Mouse (Mus musculus) gastrocnemius, postnatal 10 days (tissue): ENCODE measurements around the gene Gm20388. TPM values are rescaled to one million over a fixed set of nuclear protein-coding genes. Genes with fewer than 3 reads are reported as not detected.

Experiments
- DNase-seq: peaks from one replicate; pipeline ENCODE4 v3.0.0; 2021; ENCODE audit warnings: mixed read lengths
- total RNA-seq, 2 experiments: library from RNA; stranded (reverse); gene quantifications; 2 replicates each; pipeline ENCODE4 v1.2.3; 2021

Gm20388 gene
- total RNA-seq, 2 experiments from 2014 or later = 2.9 to 6.0 TPM

DNA sequence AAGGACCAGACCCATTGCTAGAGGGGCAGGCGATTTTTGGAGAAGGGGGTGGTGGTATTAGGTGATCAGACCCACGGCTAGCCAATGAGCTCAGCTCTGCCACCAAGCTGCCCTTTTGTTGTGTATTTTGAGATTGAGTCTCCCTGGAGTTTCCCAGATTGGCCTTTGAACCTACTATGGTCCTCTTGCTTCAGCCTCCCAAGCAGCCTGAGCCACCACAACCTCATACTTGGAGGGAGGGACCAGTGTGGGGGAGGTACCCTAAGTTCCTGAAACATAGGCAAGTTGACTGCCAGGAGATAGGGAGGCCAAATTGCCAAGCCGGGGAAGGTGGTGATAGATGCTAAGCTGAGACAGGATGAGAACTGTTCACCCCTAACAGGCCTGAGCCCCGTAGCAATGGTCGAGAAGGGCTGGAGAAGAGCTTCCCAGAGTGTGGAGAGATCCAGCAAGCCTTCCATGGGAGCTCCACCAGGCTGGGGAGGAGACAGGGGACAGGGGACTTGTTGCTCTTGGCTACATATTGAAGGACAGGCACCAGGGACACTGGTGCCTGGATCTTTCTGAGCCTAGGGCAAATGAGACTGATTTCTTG, 600.3 kb downstream of the Gm20388 start:
- no peak for DNase-seq

DNA sequence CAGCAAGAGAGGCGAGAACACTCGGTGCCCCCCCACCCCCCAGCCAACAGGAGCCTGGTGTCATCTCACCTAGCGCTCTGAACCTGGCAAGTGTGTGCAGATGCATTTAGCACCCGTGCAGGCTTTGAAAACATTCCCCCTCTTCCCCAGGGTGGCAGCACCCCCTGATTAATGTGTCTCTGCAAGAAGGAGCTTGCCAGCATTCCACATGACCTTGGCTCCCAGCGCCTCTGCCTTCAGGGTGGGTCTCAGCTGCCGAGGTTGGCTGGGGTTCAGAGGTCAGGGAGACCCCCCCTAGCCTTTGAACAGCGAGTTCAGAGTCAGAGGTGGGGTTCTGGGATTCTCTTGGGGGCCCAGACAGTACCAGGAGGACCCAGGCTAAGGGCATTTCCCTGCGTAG, 601.1 kb downstream of the Gm20388 start:
- DNase-seq = no peak

DNA sequence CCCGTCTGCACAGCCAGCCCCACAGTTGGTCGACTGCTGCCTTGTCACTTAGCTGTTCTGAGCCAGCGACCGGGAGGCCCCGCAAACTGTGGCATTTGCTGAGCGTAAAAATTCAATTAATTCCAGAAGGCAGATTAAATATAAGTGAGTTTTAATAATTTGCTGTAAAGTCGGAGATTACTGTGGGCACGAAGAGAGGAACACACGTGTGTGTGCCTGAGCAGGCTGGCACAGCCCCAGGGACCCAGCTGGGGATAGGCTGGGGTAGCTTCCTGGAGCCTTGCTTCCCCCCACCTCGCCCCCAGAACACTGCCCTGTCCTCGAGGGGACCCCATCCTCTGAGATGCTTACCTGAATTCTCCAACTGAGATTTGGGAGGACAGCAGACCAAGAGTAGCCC, 601.7 kb downstream of the Gm20388 start:
- DNase-seq = no peak

GRCm38 (mm10) chr8:120513145-120513544, 602.5 kb downstream of the Gm20388 start:
- DNase-seq = no peak

DNA sequence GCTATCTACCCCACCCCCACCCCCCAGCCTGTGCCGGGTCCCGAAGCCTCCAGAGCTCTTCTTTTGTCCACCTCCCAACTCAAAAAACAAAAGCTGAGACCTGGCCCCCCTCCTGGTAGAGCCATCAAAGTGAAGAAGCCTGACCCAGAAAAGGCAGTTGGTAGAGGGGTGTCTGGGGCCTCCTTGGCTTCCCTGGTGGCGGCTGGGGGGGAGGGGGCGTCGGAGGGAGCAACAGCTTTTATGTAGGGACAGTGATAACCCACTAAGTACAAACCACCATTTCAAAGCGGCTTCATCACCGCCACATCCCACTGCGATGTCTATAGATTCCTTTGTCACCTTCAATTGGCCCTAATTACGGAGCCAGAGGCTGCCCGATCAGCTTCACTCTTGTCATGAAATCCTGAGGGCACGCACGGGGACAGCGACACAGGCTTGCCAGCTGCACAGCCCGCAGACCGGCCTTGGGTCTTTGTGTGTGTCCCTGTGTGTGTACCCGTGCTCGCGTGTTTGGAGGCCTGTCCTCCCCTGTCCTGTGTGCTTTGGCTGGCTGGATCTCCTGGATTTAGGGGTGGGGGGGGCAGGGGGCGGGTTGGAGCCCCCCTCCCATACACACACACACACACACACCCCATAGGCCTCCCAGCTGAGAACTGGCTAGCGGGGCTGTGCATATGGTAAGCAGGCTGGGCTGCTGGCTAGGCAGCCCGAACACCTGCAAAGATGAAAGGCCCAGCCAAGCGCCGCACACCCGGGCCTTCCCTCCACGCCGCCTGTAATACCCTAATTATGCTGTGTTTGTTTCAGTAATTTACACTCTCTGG, 603.2 kb downstream of the Gm20388 start:
- DNase-seq = no peak

GRCm38 (mm10) chr8:120515214-120515613, 604.6 kb downstream of the Gm20388 start:
- DNase-seq = no peak

GRCm38 (mm10) chr8:120515650-120516049, 605.0 kb downstream of the Gm20388 start:
- DNase-seq = no peak

DNA sequence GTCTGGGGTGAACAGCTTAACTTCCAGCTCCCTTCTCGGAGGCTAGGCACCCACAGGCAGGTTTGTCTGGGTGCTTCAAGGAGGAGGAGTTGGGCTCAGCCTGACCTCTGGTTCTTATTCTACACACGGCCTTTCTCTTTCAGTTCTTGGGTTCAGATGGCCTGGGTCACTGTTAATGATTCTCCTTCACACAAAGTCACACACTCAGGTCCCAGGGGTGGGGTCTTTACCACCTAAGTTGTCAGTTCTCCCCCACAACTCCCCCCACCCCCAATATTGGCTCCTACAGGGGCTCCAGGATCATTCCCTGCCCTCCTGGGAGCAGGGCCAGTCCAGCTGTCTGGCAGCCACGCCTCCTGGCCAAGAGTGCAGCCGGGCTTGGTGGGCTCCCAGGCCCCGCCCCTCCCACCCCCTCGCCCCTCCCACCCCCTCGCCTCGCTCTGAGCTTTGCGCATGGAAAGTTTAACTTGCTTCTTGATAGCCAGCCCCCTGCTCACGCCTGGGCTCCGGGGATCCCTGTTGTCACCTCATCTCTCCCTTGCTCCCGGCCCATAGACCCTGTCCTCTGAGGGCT, 605.6 kb downstream of the Gm20388 start:
- DNase-seq = no peak

DNA sequence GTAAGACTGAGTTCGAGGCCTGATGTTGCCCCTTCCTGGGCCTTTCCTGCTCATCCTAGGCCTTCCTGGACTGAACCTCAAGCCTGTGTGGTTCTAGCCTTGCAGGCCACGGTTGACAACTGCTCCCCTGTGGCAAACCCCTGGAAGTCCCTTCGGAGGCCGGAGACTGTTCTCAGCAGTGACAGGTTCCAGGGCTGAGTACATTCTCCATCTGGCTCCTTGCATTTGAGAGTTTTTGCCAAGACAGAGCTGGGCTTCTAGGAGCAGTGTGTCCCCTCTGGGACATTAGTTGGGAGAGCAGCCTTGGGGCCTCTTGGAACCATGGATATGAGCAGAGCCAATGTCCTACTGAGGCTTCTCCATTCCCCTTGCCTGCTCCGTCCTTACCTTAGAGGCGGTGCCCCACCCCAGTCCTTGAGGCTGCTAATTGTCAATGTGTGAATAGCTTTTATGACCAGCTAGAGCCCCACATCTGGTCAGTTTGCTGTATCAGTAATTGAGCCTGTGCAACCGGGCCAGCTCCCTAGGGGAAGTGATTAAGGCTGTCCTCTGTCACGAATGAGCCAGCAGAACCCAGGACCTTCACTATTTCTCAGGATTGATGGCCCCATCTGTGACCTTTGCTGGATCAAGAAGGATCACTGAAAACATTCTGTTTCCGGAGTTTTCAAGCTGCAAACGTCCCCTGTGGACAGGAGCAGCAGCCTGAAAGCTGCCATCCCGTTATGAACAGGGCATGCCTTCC, 607.2 kb downstream of the Gm20388 start:
- DNase-seq = no peak

DNA sequence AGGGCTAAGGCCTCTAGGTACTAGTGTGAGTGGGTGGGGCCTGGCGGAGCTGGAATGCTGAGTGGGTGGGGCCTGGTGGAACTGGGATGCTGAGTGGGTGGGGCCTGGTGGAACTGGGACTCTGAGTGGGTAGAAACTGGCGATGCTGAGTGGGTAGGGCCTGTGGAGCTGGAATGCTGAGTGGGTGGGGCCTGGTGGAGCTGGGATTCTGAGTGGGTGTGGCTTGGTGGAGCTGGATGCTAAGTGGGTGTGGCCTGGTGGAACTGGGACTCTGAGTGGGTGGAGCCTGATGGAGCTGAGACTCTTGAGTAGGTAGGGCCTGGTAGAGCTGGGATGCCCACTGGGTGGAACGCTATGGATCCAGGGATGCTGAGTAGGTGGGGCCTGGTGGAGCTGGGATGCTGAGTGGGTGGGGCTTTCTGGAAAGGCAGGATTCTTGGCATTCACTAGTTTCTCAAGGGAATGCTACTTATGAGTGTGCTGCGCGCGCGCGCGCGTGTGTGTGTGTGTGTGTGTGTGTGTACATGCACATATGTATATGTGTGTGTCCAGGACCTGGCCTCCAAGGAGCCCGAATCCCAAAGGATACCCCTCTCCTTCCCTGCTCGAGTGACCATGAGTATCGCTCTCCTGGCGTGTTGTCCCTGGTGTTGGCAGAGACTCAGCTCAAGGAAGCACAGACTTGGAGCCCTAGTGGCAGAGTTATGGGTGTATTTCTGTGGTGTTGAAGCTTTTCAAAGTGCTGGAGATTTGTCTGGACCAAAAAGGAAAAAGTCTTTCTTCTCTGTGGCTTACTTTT, 608.3 kb downstream of the Gm20388 start:
- DNase-seq = no peak

DNA sequence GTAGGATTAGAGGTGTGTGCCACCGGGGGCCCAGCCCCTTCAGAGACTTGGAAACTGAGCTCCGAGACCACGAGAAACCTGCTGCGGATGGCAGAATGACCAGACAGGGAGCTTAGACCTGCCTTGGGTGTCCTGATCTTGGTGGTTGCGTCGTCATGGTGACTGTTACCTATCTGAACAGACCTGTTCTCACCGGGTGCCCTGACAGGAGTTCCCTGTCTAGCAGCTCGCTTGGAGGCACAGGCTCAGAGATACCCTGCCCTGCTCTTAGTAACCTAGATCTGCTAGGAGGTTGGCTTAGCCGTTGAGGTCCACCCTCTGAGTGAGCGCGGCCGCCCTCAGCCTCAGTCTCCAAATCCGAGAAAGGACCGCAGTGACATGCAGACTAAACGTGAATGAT, 609.6 kb downstream of the Gm20388 start:
- no peak for DNase-seq

- DNase-seq = no peak
Measured at GRCm38 (mm10) chr8:120520707-120521590, 610.3 kb downstream of the Gm20388 start.

DNA sequence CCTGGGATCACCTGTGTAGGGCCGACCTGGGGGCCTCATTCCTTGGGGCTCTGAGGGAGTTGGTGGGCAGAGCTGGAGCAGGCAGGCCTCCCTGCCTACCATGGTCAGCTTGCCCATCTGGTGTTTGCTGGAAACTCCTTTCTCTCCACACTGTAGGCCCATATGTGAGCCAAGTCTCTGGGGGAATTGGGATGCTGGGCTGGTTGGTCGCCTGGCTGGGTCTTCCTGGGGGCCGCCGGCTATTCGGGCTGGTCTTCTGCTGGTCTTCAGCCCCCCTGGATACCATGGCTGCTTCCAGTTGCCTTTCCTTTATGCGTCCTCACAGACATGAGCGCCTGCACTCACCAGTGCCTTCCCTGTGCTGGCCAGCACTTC, 610.9 kb downstream of the Gm20388 start:
- DNase-seq = no peak

GRCm38 (mm10) chr8:120523641-120524040, 613.0 kb downstream of the Gm20388 start:
- no peak for DNase-seq

DNA sequence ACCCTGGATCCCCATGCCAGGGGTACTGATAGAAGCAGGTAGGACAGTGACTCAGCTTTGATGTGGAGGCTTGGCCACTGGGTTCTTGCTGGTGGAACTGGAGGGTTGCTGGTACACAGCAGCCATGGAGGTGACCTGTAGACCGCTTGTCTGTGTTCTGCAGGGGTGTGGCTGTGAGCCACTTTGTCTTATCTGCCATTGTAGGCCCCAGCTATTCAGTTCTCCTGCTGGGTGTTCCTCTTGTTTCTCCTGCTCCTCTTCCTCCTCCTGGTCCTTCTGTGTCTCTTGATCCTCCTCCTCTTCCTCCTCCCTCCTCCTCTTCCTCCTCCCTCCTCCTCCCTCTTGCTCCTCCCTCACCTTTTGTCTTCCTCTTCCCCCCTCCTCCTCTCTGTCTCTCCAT, 614.5 kb downstream of the Gm20388 start:
- no peak for DNase-seq

DNA sequence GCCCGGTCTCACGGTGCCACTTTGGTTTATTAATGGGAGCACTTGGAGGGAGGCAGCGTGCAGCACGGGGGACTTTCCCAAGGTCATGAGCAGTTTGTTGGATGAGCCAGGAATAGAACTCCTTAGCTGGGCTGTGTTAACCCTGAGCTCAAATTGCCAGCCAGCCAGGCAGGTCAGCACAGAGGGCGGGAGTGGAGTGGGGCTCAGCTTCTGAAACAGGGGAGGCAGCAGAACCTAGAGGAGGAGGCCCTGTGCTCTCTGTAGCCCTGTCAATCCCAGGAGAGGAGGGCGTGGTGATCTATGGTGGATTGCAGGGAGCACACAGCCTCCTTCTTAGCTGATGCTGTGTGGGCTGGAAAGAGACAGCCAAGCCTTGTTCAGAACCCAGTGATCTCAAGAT, 615.2 kb downstream of the Gm20388 start:
- DNase-seq = no peak

- no peak for DNase-seq
Measured at GRCm38 (mm10) chr8:120526577-120526976, 615.9 kb downstream of the Gm20388 start.

GRCm38 (mm10) chr8:120528332-120528731, 617.7 kb downstream of the Gm20388 start:
- DNase-seq = no peak

- no peak for DNase-seq
Measured at GRCm38 (mm10) chr8:120529226-120529625, 618.6 kb downstream of the Gm20388 start.

DNA sequence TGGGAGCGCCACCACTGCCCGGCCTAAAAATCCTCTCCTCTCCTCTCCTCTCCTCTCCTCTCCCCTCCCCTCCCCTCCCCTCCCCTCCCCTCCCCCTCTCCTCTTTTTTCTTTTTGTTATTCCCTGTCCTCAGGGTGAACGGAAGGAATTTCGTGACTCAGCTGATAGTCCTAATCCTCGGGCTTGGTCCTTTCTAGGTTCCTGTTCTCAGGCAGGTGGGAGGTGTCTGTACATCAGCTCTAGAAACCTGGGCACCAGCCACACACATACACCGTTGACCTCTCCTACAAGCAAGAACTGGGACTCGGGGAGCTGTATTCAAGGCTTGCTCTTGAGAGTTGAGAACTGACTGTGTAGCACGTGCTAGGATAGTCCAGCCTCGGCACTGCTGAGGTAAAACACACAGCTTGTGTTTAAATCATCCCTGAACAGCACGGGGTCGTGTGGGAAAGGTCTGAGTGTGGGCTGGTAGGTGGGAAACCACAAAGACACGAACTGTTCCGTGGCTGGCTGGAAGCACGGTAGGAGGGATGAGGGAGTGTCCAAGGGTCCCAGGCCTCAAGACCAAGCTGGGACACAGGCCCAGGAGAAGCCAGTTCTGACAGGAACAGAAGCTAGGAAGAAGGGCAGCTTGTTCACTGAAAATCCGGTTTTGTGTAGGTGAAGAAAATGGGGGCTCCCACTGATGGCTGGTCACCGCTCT, 620.5 kb downstream of the Gm20388 start:
- no peak for DNase-seq
